Mouse (Mus musculus) layer of hippocampus, postnatal 14 days (tissue): ENCODE measurements around the gene Eif4g3. TPM values are rescaled to one million over a fixed set of nuclear protein-coding genes. Genes with fewer than 3 reads are reported as not detected.
"Not testable (repeated sequence)": the region's sequence is repeated elsewhere in the genome, so short reads cannot be mapped to it uniquely, and the experiment has no call there.

Experiments
- DNase-seq, 2 experiments: peaks; one replicate each; pipeline ENCODE4 v3.0.0; 2021 to 2022; ENCODE audit warnings: low spot score in 2 of 2, mixed read lengths in 1 of 2
- total RNA-seq, 2 experiments: library from RNA; stranded (reverse); gene quantifications; 2 replicates each; pipeline ENCODE4 v1.2.3; 2021

Eif4g3 gene
- total RNA-seq, 2 experiments from 2014 or later: 162 to 164 TPM

GRCm38 (mm10) chr4:138057196-138057754 is 64.5 kb downstream of the Eif4g3 start:
- not testable (repeated sequence) for DNase-seq

- no peak for DNase-seq
Measured at GRCm38 (mm10) chr4:138061161-138061560, 68.3 kb downstream of the Eif4g3 start.

- DNase-seq: no peak
Measured at GRCm38 (mm10) chr4:138063372-138064265, 70.8 kb downstream of the Eif4g3 start.

- DNase-seq: no peak
Measured at GRCm38 (mm10) chr4:138064882-138065592, 72.2 kb downstream of the Eif4g3 start.

GRCm38 (mm10) chr4:138065593-138066169 is 72.9 kb downstream of the Eif4g3 start:
- no peak for DNase-seq

- DNase-seq: no peak
Measured at GRCm38 (mm10) chr4:138066421-138066820, 73.6 kb downstream of the Eif4g3 start.

GRCm38 (mm10) chr4:138067858-138068257 is 75.0 kb downstream of the Eif4g3 start:
- DNase-seq: no peak

- peak in 1 of 2 experiments; percentile 76 for DNase-seq
Measured at GRCm38 (mm10) chr4:138068598-138068997, 75.8 kb downstream of the Eif4g3 start.

- no peak for DNase-seq
Measured at GRCm38 (mm10) chr4:138069371-138069770, 76.5 kb downstream of the Eif4g3 start.

GRCm38 (mm10) chr4:138071497-138071896 is 78.7 kb downstream of the Eif4g3 start:
- no peak for DNase-seq

- DNase-seq: no peak
Measured at GRCm38 (mm10) chr4:138073086-138073485, 80.3 kb downstream of the Eif4g3 start.

- no peak for DNase-seq
Measured at GRCm38 (mm10) chr4:138073531-138073930, 80.7 kb downstream of the Eif4g3 start.

- DNase-seq: no peak
Measured at GRCm38 (mm10) chr4:138074896-138075584, 82.2 kb downstream of the Eif4g3 start.

GRCm38 (mm10) chr4:138077663-138078295 is 85.0 kb downstream of the Eif4g3 start:
- no peak for DNase-seq

GRCm38 (mm10) chr4:138079234-138079633 is 86.4 kb downstream of the Eif4g3 start:
- DNase-seq: no peak

GRCm38 (mm10) chr4:138082466-138082865 is 89.6 kb downstream of the Eif4g3 start:
- DNase-seq: no peak

GRCm38 (mm10) chr4:138084103-138084502 is 91.3 kb downstream of the Eif4g3 start:
- no peak for DNase-seq

GRCm38 (mm10) chr4:138084851-138085573 is 92.2 kb downstream of the Eif4g3 start:
- DNase-seq: peak; percentile 47 to 61

- DNase-seq: no peak
Measured at GRCm38 (mm10) chr4:138086949-138087348, 94.1 kb downstream of the Eif4g3 start.

GRCm38 (mm10) chr4:138089512-138089911 is 96.7 kb downstream of the Eif4g3 start:
- no peak for DNase-seq
